Mouse (Mus musculus) spleen, adult 2 months (tissue): ENCODE data around the gene Gm45337.

Experiments used
- CTCF ChIP-seq: fragments of 200-500 bp; IDR thresholded peaks from 2 replicates; pipeline ENCODE4 v1.5.1; 2011; ENCODE audit warnings: mild to moderate bottlenecking, inconsistent platforms; ENCODE audit not compliant: insufficient read depth, insufficient read length, insufficient replicate concordance; ENCODE audit errors: extremely low read depth
- POLR2A ChIP-seq: fragments of 200-500 bp; IDR thresholded peaks from 2 replicates; pipeline ENCODE4 v1.6.1; 2011; ENCODE audit warnings: low read depth, low read length, inconsistent platforms

DNA sequence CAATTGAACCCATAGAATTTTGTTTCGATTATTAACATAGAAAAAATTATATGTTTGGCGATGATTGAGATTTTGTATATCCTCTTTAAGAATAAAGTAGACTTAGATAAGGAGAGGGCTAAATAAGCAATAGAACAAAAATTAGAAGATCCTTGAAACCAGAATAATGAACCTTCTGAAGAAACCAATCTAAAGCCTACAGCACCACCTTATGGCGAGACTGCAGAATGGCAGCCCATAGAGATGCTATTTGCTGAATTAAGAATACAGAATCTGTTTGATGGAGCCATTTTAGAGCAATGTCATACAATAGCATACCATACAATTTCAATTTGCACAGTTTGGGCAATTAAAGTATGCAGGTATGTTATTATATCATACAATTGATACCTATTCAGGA, 25.4 kb upstream of the Gm45337 start:
- no peak for TF ChIP-seq CTCF
- TF ChIP-seq POLR2A, result no peak
